Mouse (Mus musculus) spleen, adult 2 months (tissue): ENCODE data around the gene Hist1h3f.

Experiments
- CTCF ChIP-seq: fragments of 200-500 bp; IDR thresholded peaks from 2 replicates; pipeline ENCODE4 v1.5.1; 2011; ENCODE audit warnings: mild to moderate bottlenecking, inconsistent platforms; ENCODE audit not compliant: insufficient read depth, insufficient read length, insufficient replicate concordance; ENCODE audit errors: extremely low read depth
- POLR2A ChIP-seq: fragments of 200-500 bp; IDR thresholded peaks from 2 replicates; pipeline ENCODE4 v1.6.1; 2011; ENCODE audit warnings: low read depth, low read length, inconsistent platforms

DNA sequence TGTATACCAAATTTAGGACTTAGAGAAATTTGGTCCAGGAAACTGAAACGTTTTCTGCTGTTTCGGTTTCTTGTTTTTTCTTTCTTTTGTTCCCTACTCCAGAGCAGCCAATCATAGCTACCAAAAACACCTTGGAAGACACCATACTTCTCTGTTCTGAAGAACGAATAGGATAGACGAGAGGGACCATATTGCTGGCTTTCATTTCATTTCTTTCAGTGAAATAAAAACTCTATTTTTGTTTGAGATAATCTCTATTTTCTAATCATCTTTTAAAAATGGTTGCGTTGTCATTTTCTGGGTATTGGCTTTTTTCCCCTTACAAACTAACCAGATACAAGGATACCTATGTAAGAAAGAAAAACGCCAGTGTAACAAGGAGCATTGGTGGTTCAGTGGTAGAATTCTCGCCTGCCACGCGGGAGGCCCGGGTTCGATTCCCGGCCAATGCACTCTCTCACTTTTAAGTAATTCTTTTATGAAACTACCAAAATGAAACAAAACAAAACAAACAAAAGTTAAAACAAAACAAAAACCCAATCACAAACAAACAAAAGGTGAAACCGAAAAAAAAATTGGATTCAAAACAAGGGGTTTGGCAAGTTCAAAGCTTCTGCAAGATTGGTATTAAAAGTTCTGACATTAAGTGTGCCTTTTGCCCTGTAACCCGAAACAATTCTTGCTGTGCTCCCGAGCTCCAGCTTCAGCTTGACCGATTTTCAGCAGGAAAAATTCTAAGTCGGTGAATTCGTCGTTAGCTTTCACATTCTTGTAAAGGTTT lies 26.8 kb upstream of the Hist1h3f start:
- TF ChIP-seq POLR2A, result no peak
- no peak for TF ChIP-seq CTCF
